Mouse (Mus musculus) bone marrow, adult 2 months (tissue): ENCODE data around the gene Dhrs4.

Source experiments
- CTCF ChIP-seq: fragments of 200-500 bp; IDR thresholded peaks from 2 replicates; pipeline ENCODE4 v1.5.1; 2011; ENCODE audit warnings: low read length, control low read depth; ENCODE audit not compliant: control insufficient read depth, insufficient read depth
- POLR2A ChIP-seq: fragments of 200-500 bp; IDR thresholded peaks from 2 replicates; pipeline ENCODE4 v1.6.1; 2011; ENCODE audit warnings: low read depth, mild to moderate bottlenecking, control low read depth, low read length, borderline replicate concordance; ENCODE audit not compliant: control insufficient read depth

DNA sequence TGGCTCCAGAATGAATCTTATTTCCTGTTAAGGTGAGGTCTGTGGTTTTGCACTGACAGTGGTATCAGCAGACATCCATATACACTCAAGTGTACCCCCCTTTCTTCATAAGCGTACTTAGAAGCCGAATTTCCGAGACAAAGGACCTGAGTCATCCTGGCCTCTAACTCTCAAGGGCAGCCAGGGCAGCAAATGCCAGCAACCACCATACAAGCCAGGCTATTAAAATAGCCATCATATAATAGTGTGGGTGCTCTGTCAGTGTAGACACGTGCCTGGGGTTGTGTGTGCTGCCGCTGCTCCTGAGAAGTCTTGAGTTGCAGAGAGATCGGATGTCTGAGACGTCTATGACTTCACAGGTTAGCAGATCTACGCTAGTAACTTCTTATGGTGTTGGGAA lies 41.4 kb upstream of the Dhrs4 start:
- TF ChIP-seq POLR2A (no peak), CTCF (no peak)
